Mouse (Mus musculus): ENCODE measurements around the gene Camta1. TPM values are rescaled to one million over a fixed set of nuclear protein-coding genes. Genes with fewer than 3 reads are reported as not detected.

The Camta1 gene
- total RNA-seq, 2 experiments from 2014 or later: 40.1 to 77.9 TPM

GRCm38 (mm10) chr4:151300706-151301105, 561.0 kb downstream of the Camta1 start:
- no peak for ATAC-seq (replicated peaks; ENCODE audit: poor library complexity)

- no peak for ATAC-seq (replicated peaks; ENCODE audit: poor library complexity)
Measured at GRCm38 (mm10) chr4:151295515-151296203, 566.0 kb downstream of the Camta1 start.

DNA sequence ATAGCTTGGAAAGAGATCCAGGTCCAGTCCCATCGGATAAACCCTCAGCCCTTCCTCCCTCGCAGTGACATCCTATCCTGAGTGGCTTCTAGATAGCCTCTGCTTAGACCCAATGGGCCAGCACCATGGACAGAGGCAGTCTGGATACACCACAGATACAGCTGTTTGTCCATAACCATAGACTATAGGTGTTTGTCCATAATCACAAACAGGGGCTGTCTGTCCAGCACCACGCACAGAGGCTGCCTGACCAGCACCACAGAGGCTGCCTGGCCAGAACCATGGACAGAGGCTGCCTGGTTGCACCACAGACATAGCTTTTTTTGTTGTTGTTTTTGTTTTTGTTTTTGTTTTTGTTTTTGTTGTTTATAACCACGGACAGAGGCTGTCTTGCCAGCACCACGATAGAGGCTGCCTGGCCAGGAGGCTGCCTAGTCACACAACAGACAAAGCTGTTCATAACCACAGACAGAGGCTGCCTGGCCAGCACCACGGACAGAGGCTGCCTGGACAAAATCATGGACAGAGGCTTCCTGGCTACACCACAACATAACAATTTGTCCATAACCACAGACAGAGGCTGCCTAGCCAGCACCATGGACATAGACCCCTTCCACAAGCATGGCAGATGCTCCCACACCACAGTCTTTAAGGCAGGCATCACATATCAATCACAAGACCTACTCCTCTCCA, 572.6 kb downstream of the Camta1 start:
- peak; percentile 44; the same call in 1 of the 2 replicates for ATAC-seq (replicated peaks; ENCODE audit: poor library complexity)

DNA sequence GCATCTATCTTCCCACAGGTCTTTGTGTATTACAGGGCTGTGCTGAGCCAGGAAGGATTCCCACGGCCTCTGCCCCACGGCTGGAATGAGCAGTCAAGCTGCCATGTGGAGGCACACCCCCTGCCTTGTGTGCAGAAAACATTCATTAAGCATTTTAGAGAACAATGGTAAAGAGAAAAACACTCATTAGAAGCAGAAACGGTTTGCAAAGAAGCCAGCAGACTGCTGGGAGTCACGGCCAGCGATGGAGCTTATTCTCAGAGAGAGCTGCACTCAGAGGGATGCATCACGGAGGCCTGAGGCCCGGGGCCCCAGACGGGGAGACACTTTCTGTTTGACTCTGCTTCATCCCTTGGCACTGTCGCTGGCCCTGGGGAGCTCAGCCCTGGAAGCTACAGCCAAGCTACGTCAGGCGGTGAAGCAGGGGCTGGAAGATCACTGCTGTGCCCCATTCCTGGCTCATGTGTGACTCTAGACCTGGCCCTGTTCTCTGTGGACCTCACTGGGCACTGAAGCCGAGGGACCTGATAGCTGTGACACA, 575.7 kb downstream of the Camta1 start:
- ATAC-seq (replicated peaks; ENCODE audit: poor library complexity): no peak

- no peak for ATAC-seq (replicated peaks; ENCODE audit: poor library complexity)
Measured at GRCm38 (mm10) chr4:151285432-151285831, 576.2 kb downstream of the Camta1 start.

DNA sequence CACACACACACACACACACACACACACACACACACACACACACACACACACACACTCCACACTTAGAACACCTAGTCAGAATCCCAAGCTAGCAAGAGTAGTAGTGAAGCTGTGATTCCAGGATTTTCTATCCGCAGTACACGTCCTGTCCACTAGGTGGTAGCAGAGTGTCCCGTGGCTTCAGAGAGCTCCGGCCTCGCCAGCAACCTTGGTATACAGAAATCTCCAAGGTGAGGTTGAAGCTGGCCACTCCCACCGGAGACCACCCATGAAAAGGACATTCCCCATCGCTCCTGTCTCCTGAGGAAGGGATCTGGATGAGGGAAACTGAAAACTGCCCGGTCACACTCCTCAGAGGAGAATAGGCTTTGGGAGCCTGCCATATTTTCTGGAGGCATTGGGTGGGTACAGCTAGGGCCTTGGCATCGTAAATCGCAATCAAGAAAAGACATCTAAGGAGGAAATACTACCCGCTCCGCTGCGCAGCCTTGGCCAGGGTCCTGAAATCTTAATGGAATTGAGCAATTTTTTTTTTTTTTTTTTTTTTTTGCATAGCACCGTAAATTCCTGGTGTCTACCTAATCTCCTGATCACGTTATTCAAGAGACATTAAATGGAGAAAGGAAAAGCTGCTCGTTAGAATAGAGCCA, 578.5 kb downstream of the Camta1 start:
- ATAC-seq (replicated peaks; ENCODE audit: poor library complexity): peak; percentile 80

- ATAC-seq (replicated peaks; ENCODE audit: poor library complexity): no peak
Measured at GRCm38 (mm10) chr4:151282103-151282502, 579.6 kb downstream of the Camta1 start.

- no peak for ATAC-seq (replicated peaks; ENCODE audit: poor library complexity)
Measured at GRCm38 (mm10) chr4:151275292-151275691, 586.4 kb downstream of the Camta1 start.

DNA sequence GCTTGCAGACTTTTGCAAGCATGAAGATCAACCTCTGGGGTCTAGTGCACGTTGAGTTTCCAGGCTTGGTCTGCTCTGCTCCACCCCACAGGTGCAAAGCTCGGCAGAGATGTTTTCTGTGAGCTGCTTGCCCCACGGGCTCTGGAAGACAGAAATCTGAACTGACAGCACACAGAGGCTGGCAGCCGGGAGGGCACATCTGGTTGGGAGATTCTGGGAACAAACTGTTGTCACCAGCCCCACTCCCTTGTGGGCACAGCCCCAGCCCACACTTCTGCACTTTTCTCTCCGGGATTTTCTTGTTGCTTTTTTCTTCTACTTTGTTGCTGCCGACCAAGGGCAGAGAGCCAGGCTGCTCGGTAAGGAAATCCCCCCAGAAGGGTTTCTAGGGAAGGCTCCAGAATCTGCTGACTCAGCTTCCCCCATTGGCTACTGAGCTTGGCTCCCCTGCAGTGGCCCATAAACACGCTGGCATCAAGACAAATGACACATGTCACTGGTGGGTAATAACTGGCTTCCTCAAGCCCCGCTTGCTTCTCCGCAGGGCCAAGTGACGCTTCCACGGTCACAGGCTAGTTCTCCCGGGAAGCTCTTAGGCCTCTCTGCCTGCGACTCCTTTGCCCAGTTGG, 597.8 kb downstream of the Camta1 start:
- no peak for ATAC-seq (replicated peaks; ENCODE audit: poor library complexity)

DNA sequence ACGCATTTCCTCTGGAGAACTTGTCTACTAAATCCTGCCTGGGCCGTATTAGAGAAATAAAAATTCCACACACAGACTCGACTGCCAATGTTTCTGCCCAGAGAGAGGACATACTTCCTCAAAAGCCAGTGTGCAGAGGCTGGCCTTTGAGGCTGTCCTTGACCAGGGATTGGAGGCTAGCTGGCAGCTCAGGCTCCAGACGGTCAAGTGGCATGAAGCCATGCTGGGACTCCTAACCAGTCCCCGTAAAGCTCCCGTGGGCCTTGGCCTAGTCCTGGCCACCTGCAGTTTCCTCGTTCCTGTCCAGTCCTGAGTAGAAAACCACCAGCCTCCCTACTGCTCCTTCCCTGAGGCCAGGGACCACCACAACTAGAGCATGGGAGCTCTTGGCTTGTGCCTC, 598.6 kb downstream of the Camta1 start:
- no peak for ATAC-seq (replicated peaks; ENCODE audit: poor library complexity)

DNA sequence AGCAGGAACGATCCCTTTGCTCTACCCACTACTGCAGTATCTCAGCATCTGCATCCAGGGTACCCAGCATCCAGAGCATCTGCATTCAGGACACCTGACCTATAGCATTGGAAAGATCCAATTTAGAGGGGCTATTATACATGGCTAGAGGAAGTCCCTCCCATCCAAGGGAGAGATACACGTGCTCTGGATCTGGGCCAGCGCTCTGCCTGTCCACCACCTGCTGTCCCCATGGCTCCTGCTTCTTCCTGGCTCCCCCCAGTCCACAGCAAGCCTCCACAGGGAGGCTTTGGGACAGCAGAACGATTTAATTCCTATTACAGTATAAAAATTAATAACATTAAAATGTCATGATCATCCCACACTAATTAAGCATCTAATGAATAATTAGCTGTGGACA, 605.1 kb downstream of the Camta1 start:
- no peak for ATAC-seq (replicated peaks; ENCODE audit: poor library complexity)

- no peak for ATAC-seq (replicated peaks; ENCODE audit: poor library complexity)
Measured at GRCm38 (mm10) chr4:151250824-151251223, 610.9 kb downstream of the Camta1 start.

DNA sequence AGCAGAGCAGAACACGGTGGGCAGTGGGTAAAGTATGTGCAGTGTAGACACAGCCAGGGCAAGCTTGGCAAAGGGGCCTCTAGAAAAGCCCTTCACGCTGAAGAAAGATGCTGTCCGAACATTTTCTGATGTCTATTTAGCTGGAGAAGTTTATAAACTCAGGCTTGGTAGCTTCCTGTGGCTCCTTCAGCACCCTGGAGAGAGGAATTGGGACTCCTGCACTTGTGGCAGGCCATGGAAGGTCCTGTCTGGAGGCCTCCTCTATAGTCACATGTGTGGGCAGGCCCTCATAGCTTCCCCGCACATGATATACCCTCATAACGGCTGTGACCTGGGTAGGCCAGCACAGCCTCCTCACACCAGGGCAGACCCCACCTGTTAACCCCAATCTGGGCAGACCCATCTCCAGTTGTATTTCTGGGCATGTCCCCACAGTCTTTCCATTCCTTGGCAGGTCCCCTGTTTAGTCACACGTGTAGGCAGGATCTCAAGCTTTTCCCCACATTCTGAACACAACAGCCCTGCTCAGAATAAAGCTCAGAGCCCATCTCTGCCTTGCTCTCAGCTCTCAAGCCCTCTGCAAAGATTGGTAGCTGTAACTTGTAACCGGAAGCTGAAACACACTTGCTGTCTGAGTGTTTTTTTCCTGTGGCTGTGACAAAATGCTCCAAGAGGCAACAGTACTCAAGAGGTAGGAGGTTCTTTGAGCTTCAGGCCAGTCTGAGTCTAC, 616.4 kb downstream of the Camta1 start:
- no peak for ATAC-seq (replicated peaks; ENCODE audit: poor library complexity)

GRCm38 (mm10) chr4:151243445-151243844, 618.2 kb downstream of the Camta1 start:
- ATAC-seq (replicated peaks; ENCODE audit: poor library complexity): no peak

DNA sequence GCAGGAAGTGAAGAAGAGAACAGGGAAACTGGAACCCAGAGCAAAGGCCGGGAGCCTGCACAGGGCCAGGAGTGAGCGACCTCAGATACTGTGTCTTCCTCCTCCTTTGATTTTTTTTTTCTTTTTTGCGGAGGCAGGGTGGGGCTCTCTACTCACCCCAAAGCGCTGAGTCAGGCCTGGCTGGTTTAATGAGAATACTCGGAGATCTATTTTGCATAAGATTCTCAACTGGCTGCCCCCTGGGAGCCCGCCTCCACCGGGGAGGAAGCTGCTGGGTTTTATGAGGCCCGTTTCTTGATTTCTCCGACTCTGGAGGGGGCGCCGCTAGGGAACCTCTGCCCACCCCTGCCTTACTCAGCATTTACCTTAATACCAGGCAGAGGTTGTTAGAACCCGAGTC, 618.9 kb downstream of the Camta1 start:
- ATAC-seq (replicated peaks; ENCODE audit: poor library complexity): no peak

GRCm38 (mm10) chr4:151240465-151240864, 621.2 kb downstream of the Camta1 start:
- no peak for ATAC-seq (replicated peaks; ENCODE audit: poor library complexity)

GRCm38 (mm10) chr4:151238970-151239684, 622.5 kb downstream of the Camta1 start:
- no peak for ATAC-seq (replicated peaks; ENCODE audit: poor library complexity)

- no peak for ATAC-seq (replicated peaks; ENCODE audit: poor library complexity)
Measured at GRCm38 (mm10) chr4:151237501-151237900, 624.2 kb downstream of the Camta1 start.

- no peak for ATAC-seq (replicated peaks; ENCODE audit: poor library complexity)
Measured at GRCm38 (mm10) chr4:151234981-151235380, 626.7 kb downstream of the Camta1 start.

DNA sequence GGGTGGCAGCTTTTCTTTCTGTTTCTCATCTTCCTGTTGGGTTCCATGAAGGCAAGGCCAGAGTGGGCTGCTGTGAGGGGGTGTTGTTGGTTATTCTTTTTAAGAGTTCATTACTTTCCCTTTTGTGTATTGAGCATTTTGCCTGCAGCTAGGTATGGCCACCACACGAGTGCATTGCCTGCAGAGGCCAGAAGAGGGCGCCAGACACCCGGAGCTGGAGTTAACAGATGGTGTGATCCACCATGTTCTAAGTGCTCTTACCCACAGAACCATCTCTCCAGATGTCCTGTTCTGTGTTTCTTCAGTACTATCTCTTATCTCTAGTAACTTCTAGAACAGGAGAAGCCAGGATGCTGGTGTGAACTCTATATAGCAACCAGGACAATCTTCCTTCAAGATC, 629.6 kb downstream of the Camta1 start:
- ATAC-seq (replicated peaks; ENCODE audit: poor library complexity): no peak

Data from megakaryocyte progenitor cell, adult 5-6 weeks (primary cell).